Mouse (Mus musculus): Measurements from ENCODE around the gene Ppp1r11. TPM values are rescaled to one million over a fixed set of nuclear protein-coding genes. Genes with fewer than 3 reads are reported as not detected.

Ppp1r11 gene
- total RNA-seq, 2 experiments from 2014 or later: 47.3 to 64.5 TPM

- DNase-seq: no peak
Observed at GRCm38 (mm10) chr17:36966875-36967274, 15.3 kb upstream of the Ppp1r11 start.

GRCm38 (mm10) chr17:36961125-36961524, 9.6 kb upstream of the Ppp1r11 start:
- DNase-seq: no peak

GRCm38 (mm10) chr17:36958884-36959283, 7.3 kb upstream of the Ppp1r11 start:
- DNase-seq: no peak

GRCm38 (mm10) chr17:36957999-36958743, 6.6 kb upstream of the Ppp1r11 start, which contains the start of the genes Znrd1 and Znrd1as:
Znrd1 (minus strand) TSS chr17:36958559.
Znrd1as (plus strand) TSS chr17:36958592.
- DNase-seq: peak; percentile 92

- no peak for DNase-seq
Observed at GRCm38 (mm10) chr17:36953062-36953461, 1.5 kb upstream of the Ppp1r11 start.

- DNase-seq: no peak
Observed at GRCm38 (mm10) chr17:36952631-36953030, 1.1 kb upstream of the Ppp1r11 start.

- DNase-seq: no peak
Observed at GRCm38 (mm10) chr17:36949265-36949664, 2.3 kb downstream of the Ppp1r11 start.

- no peak for DNase-seq
Observed at GRCm38 (mm10) chr17:36948286-36948685, 3.3 kb downstream of the Ppp1r11 start.

GRCm38 (mm10) chr17:36947051-36947819, 4.3 kb downstream of the Ppp1r11 start:
- DNase-seq: peak; percentile 37

GRCm38 (mm10) chr17:36944121-36944775, 7.3 kb downstream of the Ppp1r11 start:
- peak; percentile 13 for DNase-seq

- DNase-seq: no peak
Observed at GRCm38 (mm10) chr17:36943691-36944090, 7.8 kb downstream of the Ppp1r11 start.

GRCm38 (mm10) chr17:36942791-36943471, 8.6 kb downstream of the Ppp1r11 start, which contains the start of gene Rnf39:
Rnf39 (plus strand) TSS chr17:36942918.
- DNase-seq: no peak

- peak; percentile 13 for DNase-seq
Observed at GRCm38 (mm10) chr17:36942391-36942790, 9.2 kb downstream of the Ppp1r11 start.

GRCm38 (mm10) chr17:36938056-36938455, 13.5 kb downstream of the Ppp1r11 start:
- no peak for DNase-seq

GRCm38 (mm10) chr17:36931806-36932205, 19.7 kb downstream of the Ppp1r11 start:
- DNase-seq: no peak

- no peak for DNase-seq
Observed at GRCm38 (mm10) chr17:36931130-36931529, 20.4 kb downstream of the Ppp1r11 start.

- DNase-seq: no peak
Observed at GRCm38 (mm10) chr17:36930233-36930632, 21.3 kb downstream of the Ppp1r11 start.

- DNase-seq: no peak
Observed at GRCm38 (mm10) chr17:36929236-36929932, 22.2 kb downstream of the Ppp1r11 start.

- DNase-seq: no peak
Observed at GRCm38 (mm10) chr17:36927496-36928120, 23.9 kb downstream of the Ppp1r11 start.

- DNase-seq: no peak
Observed at GRCm38 (mm10) chr17:36923491-36923890, 28.1 kb downstream of the Ppp1r11 start.

GRCm38 (mm10) chr17:36922715-36923114, 28.8 kb downstream of the Ppp1r11 start:
- DNase-seq: no peak

All from gastrocnemius, postnatal 25 days (tissue).